Comparison of ENCODE assay signal across 22 mouse cellular contexts in the genomic region with DNA sequence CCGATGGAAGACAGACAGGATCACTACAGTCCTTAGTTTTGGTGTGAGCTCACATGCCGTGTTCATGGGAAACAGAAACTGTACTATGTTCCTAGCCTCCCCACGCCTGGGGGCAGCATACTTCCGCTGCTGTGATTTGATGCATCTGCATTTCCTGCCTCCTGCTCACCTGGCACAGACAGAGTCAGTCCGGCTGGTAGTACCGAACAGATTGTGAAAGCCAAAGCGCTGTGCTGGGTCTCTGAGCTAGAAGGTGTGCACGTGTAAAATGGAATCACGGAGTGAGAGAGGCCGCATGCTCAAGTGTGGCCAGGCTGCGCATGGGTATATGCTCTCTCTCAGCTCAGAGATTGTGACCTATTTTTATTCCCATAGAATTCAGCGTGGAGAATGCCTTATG.
DNase-seq lines count a peak whose midpoint lies in the region; ATAC-seq and TF ChIP-seq lines count a peak whose summit lies in the region.
"Had no signal": no experiment of that assay in that cellular context is flagged by ENCODE, and none has a peak within 500 bp of the region (broad histone marks: within the 10 kb centered on the region; RNA-seq: fewer than 3 reads in every experiment).

No protein-coding gene starts in this region.

- H3K4me3 ChIP-seq in hindbrain, postnatal 0 days (ENCODE audit: low read length), result no peak overlapping the region
- H3K4me3 ChIP-seq in hindbrain, embryonic 13.5 days, result no peak overlapping the region
- H3K4me3 ChIP-seq in cortical plate, adult 2 months (ENCODE audit: insufficient read depth, low read length), result no peak overlapping the region
- H3K4me3 ChIP-seq: embryonic facial prominence, embryonic 12.5 days; erythroblast, embryonic 14.5 days; limb, embryonic 15.5 days; liver, embryonic 15.5 days had no signal

- H3K27ac ChIP-seq in hindbrain, postnatal 0 days, result no peak overlapping the region
- H3K27ac ChIP-seq in hindbrain, embryonic 13.5 days, result no peak overlapping the region; the same call in 1 of the 2 replicates
- no peak overlapping the region for H3K27ac ChIP-seq in cortical plate, adult 2 months (ENCODE audit: insufficient read depth, low read length)
- H3K27ac ChIP-seq: embryonic facial prominence, embryonic 12.5 days; limb, embryonic 15.5 days; liver, embryonic 15.5 days had no signal

- intact Hi-C loops in gastrocnemius, postnatal 14 days (cut with DNase I; ENCODE audit: low total_unique reads), result no loop called here

- no peaks in the 10 kb centered on the region for H3K4me1 ChIP-seq in hindbrain, postnatal 0 days (ENCODE audit: insufficient read depth, low read length)
- H3K4me1 ChIP-seq in hindbrain, embryonic 13.5 days (replicated peaks), result 0 out of 2 replicates have a peak, but pooled peaks cover 4% of the 10 kb centered on the region
- no peaks in the 10 kb centered on the region for H3K4me1 ChIP-seq in cortical plate, adult 2 months (ENCODE audit: control insufficient read depth, insufficient read depth, low read length)
- H3K4me1 ChIP-seq: embryonic facial prominence, embryonic 12.5 days; limb, embryonic 15.5 days; liver, embryonic 15.5 days had no signal

- 81% methylated on average over 12 of the region's 12 CpGs for WGBS in hindbrain, postnatal 0 days
- WGBS in hindbrain, embryonic 13.5 days, result 92% methylated on average over 12 of the region's 12 CpGs

- H3K9ac ChIP-seq in hindbrain, postnatal 0 days (replicated peaks; ENCODE audit: low read length), result no peak overlapping the region
- H3K9ac ChIP-seq in hindbrain, embryonic 13.5 days, result no peak overlapping the region
- H3K9ac ChIP-seq: embryonic facial prominence, embryonic 12.5 days; limb, embryonic 15.5 days; liver, embryonic 15.5 days had no signal

- peak; percentile 24 to 32 for DNase-seq in cerebellum, adult 18-20 months
- no peak for DNase-seq in cerebellum, adult 11-12 months
- DNase-seq in hindbrain, postnatal 0 days (ENCODE audit: low spot score), result peak; percentile 28
- DNase-seq in retina, postnatal 1 day, result peak; percentile 24
- no peak for DNase-seq in retina, embryonic 14.5 days (ENCODE audit: low spot score)
- DNase-seq in gastrocnemius, postnatal 14 days, result no peak
- DNase-seq: adrenal gland, postnatal 10 days; gastrocnemius, postnatal 36 days; kidney, adult 18-20 months; kidney, postnatal 10 days; right cerebral cortex, adult 18-20 months; thymus, postnatal 4 days had no signal

- H3K4me2 ChIP-seq in hindbrain, postnatal 0 days (ENCODE audit: low read depth, low read length), result no peak overlapping the region
- no peak overlapping the region for H3K4me2 ChIP-seq in hindbrain, embryonic 13.5 days
- H3K4me2 ChIP-seq: embryonic facial prominence, embryonic 12.5 days; limb, embryonic 15.5 days; liver, embryonic 15.5 days had no signal

- no peaks in the 10 kb centered on the region for H3K9me3 ChIP-seq in hindbrain, postnatal 0 days (ENCODE audit: low read length)
- no peaks in the 10 kb centered on the region for H3K9me3 ChIP-seq in hindbrain, embryonic 13.5 days
- H3K9me3 ChIP-seq: embryonic facial prominence, embryonic 12.5 days; limb, embryonic 15.5 days; liver, embryonic 15.5 days had no signal

- peak; percentile 11; the same call in 1 of the 2 replicates for TF ChIP-seq CTCF in hindbrain, postnatal 0 days (IDR thresholded peaks at IDR 0.05; ENCODE audit: low read depth)
- TF ChIP-seq CTCF in cortical plate, adult 2 months (IDR thresholded peaks at IDR 0.05; ENCODE audit: extremely low read depth, insufficient read depth, low read length), result 0 out of 2 replicates have a peak, but pooled peaks have one; percentile 13

- no peaks in the 10 kb centered on the region for H3K27me3 ChIP-seq in hindbrain, postnatal 0 days (ENCODE audit: insufficient read depth, low read length)
- no peaks in the 10 kb centered on the region for H3K27me3 ChIP-seq in hindbrain, embryonic 13.5 days
- H3K27me3 ChIP-seq: embryonic facial prominence, embryonic 12.5 days; limb, embryonic 15.5 days; liver, embryonic 15.5 days had no signal

- TF ChIP-seq POLR2A in cortical plate, adult 2 months (IDR thresholded peaks at IDR 0.05; ENCODE audit: extremely low read depth, insufficient read depth, low read length), result no peak

- H3K36me3 ChIP-seq in hindbrain, postnatal 0 days (ENCODE audit: insufficient read depth, low read length), result no peaks in the 10 kb centered on the region
- no peaks in the 10 kb centered on the region for H3K36me3 ChIP-seq in hindbrain, embryonic 13.5 days
- H3K36me3 ChIP-seq: embryonic facial prominence, embryonic 12.5 days; G1E; limb, embryonic 15.5 days; liver, embryonic 15.5 days had no signal

- ATAC-seq in hindbrain, postnatal 0 days, result peak; percentile 63
- no peak for ATAC-seq in hindbrain, embryonic 13.5 days (ENCODE audit: low FRiP score)
- ATAC-seq: activated CD4-positive, CD25-positive, alpha-beta regulatory T cell, adult 4 months; CD4-positive, CD25-positive, alpha-beta regulatory T cell, adult 4 months; forebrain, embryonic 14.5 days had no signal

Comparison
In these comparisons a context has a peak if more than half of its experiments do, and no peak if none do; other contexts are left out.
1. DNase-seq: peak in cerebellum, adult 18-20 months (2 of 2), hindbrain, postnatal 0 days (single experiment) and retina, postnatal 1 day (single experiment); none in cerebellum, adult 11-12 months (single experiment), retina, embryonic 14.5 days (single experiment) and gastrocnemius, postnatal 14 days (single experiment).